Mouse (Mus musculus): ENCODE results near the gene Ccdc186.
"Not testable (repeated sequence)": the region's sequence is repeated elsewhere in the genome, so short reads cannot be mapped to it uniquely, and the experiment has no call there.

- TF ChIP-seq CTCF (conservative IDR thresholded peaks at IDR 0.05 in 1 of 2, IDR thresholded peaks at IDR 0.05 in 1 of 2; ENCODE audit: low read depth in 2 of 2, low read length in 2 of 2); SMC3 (IDR thresholded peaks at IDR 0.05; ENCODE audit: low read depth, low read length); POLR2A (IDR thresholded peaks at IDR 0.05; ENCODE audit: low read depth, low read length); EP300 (IDR thresholded peaks at IDR 0.05; ENCODE audit: low read length); MXI1 (IDR thresholded peaks at IDR 0.05; ENCODE audit: low read depth, low read length); ETS1 (conservative IDR thresholded peaks at IDR 0.05; ENCODE audit: low read depth, low read length); MAFK (IDR thresholded peaks at IDR 0.05; ENCODE audit: insufficient replicate concordance, low read length); MAZ (IDR thresholded peaks at IDR 0.05; ENCODE audit: low read depth, low read length); ZC3H11A (IDR thresholded peaks at IDR 0.05; ENCODE audit: low read depth, low read length); E2F4 (IDR thresholded peaks at IDR 0.05; ENCODE audit: insufficient replicate concordance, low read depth, low read length); MAX (IDR thresholded peaks at IDR 0.05; ENCODE audit: low read length); JUND (conservative IDR thresholded peaks at IDR 0.05; ENCODE audit: low read depth, low read length): not testable (repeated sequence)
Measured at GRCm38 (mm10) chr19:56754456-56754855, 67.5 kb downstream of the Ccdc186 start.

Measured in CH12.LX (cell line).